ENCODE assay signal across 21 mouse cellular contexts in the genomic region with DNA sequence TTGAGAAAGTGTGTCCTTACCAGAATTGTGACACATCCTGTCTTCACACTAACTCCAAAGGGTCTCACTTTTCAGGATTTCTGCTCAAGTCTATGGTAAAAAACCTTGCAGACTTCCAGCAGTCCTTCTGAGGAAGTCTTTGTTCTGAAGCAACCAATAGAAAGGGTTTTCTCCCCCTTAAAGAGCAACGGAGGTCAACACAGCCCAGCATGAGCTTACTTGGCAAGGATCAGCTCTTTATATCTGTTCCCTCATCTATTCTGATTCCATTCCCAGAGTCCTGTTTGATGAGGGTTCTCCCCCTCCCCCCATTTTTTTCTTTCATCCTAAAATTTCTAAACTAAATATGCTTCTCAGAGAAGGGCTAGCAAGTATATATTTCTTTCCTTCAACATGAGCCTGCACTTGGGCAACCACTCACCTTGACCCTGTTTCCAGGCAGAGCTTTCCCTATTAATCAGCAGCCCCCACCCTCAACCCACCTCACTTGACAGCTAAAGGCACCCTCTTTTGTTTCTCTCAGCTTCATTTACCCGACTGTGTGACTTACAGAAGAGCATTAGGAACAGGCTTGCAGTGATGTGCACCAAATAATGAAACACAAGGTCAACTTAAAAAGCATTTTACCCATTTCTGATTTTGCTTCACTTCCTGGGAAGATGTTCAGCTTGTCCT.
A peak's percentile ranks its signal among the peaks of the same experiment; 100 is the strongest.
DNase-seq lines count a peak whose midpoint lies in the region; ATAC-seq and TF ChIP-seq lines count a peak whose summit lies in the region.
"Had no signal": no experiment of that assay in that cellular context is flagged by ENCODE, and none has a peak within 500 bp of the region (broad histone marks: within the 10 kb centered on the region; RNA-seq: fewer than 3 reads in every experiment).

No protein-coding gene starts in this region.

- no peak overlapping the region for H3K4me2 ChIP-seq in midbrain, embryonic 12.5 days (replicated peaks)
- H3K4me2 ChIP-seq: embryonic facial prominence, embryonic 15.5 days; heart, embryonic 11.5 days; hindbrain, embryonic 15.5 days; liver, embryonic 15.5 days had no signal

- no peak overlapping the region for H3K9ac ChIP-seq in heart, adult 2 months (ENCODE audit: low read depth, low read length)
- H3K9ac ChIP-seq in midbrain, embryonic 12.5 days (replicated peaks) = no peak overlapping the region
- H3K9ac ChIP-seq: embryonic facial prominence, embryonic 15.5 days; hindbrain, embryonic 15.5 days; liver, embryonic 15.5 days had no signal

- no peaks in the 10 kb centered on the region for H3K79me2 ChIP-seq in heart, adult 2 months (replicated peaks; ENCODE audit: control insufficient read depth, insufficient read depth, low read length)

- H3K4me3 ChIP-seq in heart, adult 2 months = no peak overlapping the region
- no peak overlapping the region for H3K4me3 ChIP-seq in midbrain, embryonic 12.5 days
- H3K4me3 ChIP-seq: embryonic facial prominence, embryonic 15.5 days; hindbrain, embryonic 15.5 days; layer of hippocampus, adult 2 months; liver, embryonic 15.5 days; myocyte had no signal

- no peaks in the 10 kb centered on the region for H3K9me3 ChIP-seq in midbrain, embryonic 12.5 days
- H3K9me3 ChIP-seq: embryonic facial prominence, embryonic 15.5 days; hindbrain, embryonic 15.5 days had no signal

- H3K36me3 ChIP-seq in heart, adult 2 months (ENCODE audit: control insufficient read depth, insufficient read depth, low read length) = no peaks in the 10 kb centered on the region
- H3K36me3 ChIP-seq in midbrain, embryonic 12.5 days = no peaks in the 10 kb centered on the region
- H3K36me3 ChIP-seq: embryonic facial prominence, embryonic 15.5 days; hindbrain, embryonic 15.5 days; liver, embryonic 15.5 days had no signal

- no peak for TF ChIP-seq POLR2A in heart, adult 2 months (IDR thresholded peaks at IDR 0.05; ENCODE audit: insufficient read depth, low read depth, low read length)

- DNase-seq in heart, adult 11 months = peak; percentile 7
- DNase-seq in heart, adult 2 months = no peak
- DNase-seq in R1 (ENCODE audit: low read depth, low spot score) = peak; percentile 19
- DNase-seq in embryo, embryonic 10.5 days (ENCODE audit: low spot score) = peak; percentile 57
- no peak for DNase-seq in thymus, postnatal 25 days
- DNase-seq in frontal cortex, postnatal 14 days (ENCODE audit: low spot score in 2 of 2) = no peak
- DNase-seq: B cell, adult 2 months; cerebellum, adult 8-10 months; heart, postnatal 10 days; kidney, adult 11 months; kidney, postnatal 14 days; layer of hippocampus, postnatal 36 days; lung, postnatal 10 days; spleen, adult 18-20 months had no signal

- TF ChIP-seq EP300 in heart, adult 2 months (IDR thresholded peaks at IDR 0.05; ENCODE audit: insufficient read depth, low read depth, low read length) = no peak

- WGBS in heart, adult 2 months = 7% methylated on average over 2 of the region's 2 CpGs
- 1% methylated on average over 2 of the region's 2 CpGs for WGBS in midbrain, embryonic 12.5 days

- no peak overlapping the region for H3K27ac ChIP-seq in heart, adult 2 months
- peak overlapping the region; percentile 30; the same call in 1 of the 2 replicates for H3K27ac ChIP-seq in midbrain, embryonic 12.5 days (replicated peaks)
- H3K27ac ChIP-seq: embryonic facial prominence, embryonic 15.5 days; hindbrain, embryonic 15.5 days; layer of hippocampus, adult 2 months; liver, embryonic 15.5 days had no signal

- H3K4me1 ChIP-seq in heart, adult 2 months (ENCODE audit: control insufficient read depth, insufficient read depth, low read length) = no peaks in the 10 kb centered on the region
- peaks cover 7% of the 10 kb centered on the region for H3K4me1 ChIP-seq in midbrain, embryonic 12.5 days
- H3K4me1 ChIP-seq: embryonic facial prominence, embryonic 15.5 days; hindbrain, embryonic 15.5 days; liver, embryonic 15.5 days had no signal

- TF ChIP-seq CTCF in heart, adult 2 months (IDR thresholded peaks at IDR 0.05) = no peak

- peak; percentile 78 for ATAC-seq in midbrain, embryonic 12.5 days (ENCODE audit: low FRiP score, low read depth)

- intact Hi-C loops in heart, adult 2 months (cut with DNase I) = no loop called here

- H3K27me3 ChIP-seq in heart, adult 2 months (ENCODE audit: control insufficient read depth, insufficient read depth, low read length) = no peaks in the 10 kb centered on the region
- no peaks in the 10 kb centered on the region for H3K27me3 ChIP-seq in midbrain, embryonic 12.5 days
- H3K27me3 ChIP-seq: embryonic facial prominence, embryonic 15.5 days; hindbrain, embryonic 15.5 days; liver, embryonic 15.5 days had no signal

Comparison
In these comparisons a context has a peak if more than half of its experiments do, and no peak if none do; other contexts are left out.
1. DNase-seq: peak in heart, adult 11 months (single experiment), R1 (single experiment) and embryo, embryonic 10.5 days (single experiment); none in heart, adult 2 months (0 of 2), thymus, postnatal 25 days (single experiment) and frontal cortex, postnatal 14 days (0 of 2).